Mouse (Mus musculus): ENCODE measurements at regions not wholly inside any gene's neighbourhood (a gene's known extent, or its start where the extent isn't known, plus 50 kb on each side); places are given as distances from the start of the nearest gene placed in this dataset.

GRCm38 (mm10) chr14:78203726-78204565 lies 103.9 kb downstream of the Tnfsf11 start:
- no peaks in the 10 kb centered on the region for H3K9me3 ChIP-seq (ENCODE audit: control insufficient read depth, insufficient read depth, low read depth, low read length)
- in situ Hi-C loops (cut with MboI; ENCODE audit: low sequenced_read_pairs in 2 of 2, unreplicated experiment in 2 of 2), result no loop called here
- H3K4me3 ChIP-seq (ENCODE audit: insufficient read depth in 1 of 2, low read depth in 1 of 2, low read length in 2 of 2, poor library complexity in 1 of 2, severe bottlenecking in 1 of 2), result peak overlapping the region in 1 of 2 experiments; percentile 65; a peak in 2 of 4 replicates
- H3K9ac ChIP-seq (ENCODE audit: insufficient read depth, low read depth, low read length, poor library complexity, severe bottlenecking), result no peak overlapping the region
- 0 out of 4 replicates have a peak, but pooled peaks cover 0 to 2% of the 10 kb centered on the region in 2 experiments for H3K4me1 ChIP-seq (ENCODE audit: control insufficient read depth in 2 of 2, insufficient read depth in 2 of 2, low read length in 2 of 2, poor library complexity in 1 of 2)
- TF ChIP-seq HCFC1 (IDR thresholded peaks at IDR 0.05; ENCODE audit: borderline replicate concordance, insufficient read depth, low read length) (peak; percentile 86), CHD2 (IDR thresholded peaks at IDR 0.05; ENCODE audit: low read depth, low read length) (no peak)
- peak; percentile 47 for DNase-seq (ENCODE audit: low read depth, low spot score)
- H3K36me3 ChIP-seq (ENCODE audit: control insufficient read depth, insufficient read depth, low read length, poor library complexity, severe bottlenecking), result no peaks in the 10 kb centered on the region
- no peak overlapping the region for H3K27ac ChIP-seq (ENCODE audit: insufficient read depth, low read depth, low read length, poor library complexity, severe bottlenecking)

GRCm38 (mm10) chr14:78202781-78203180 lies 105.1 kb downstream of the Tnfsf11 start:
- in situ Hi-C loops (cut with MboI; ENCODE audit: low sequenced_read_pairs in 2 of 2, unreplicated experiment in 2 of 2), result no loop called here
- Histone ChIP-seq H3K9me3 (ENCODE audit: control insufficient read depth, insufficient read depth, low read depth, low read length) (no peaks in the 10 kb centered on the region), H3K27ac (ENCODE audit: insufficient read depth, low read depth, low read length, poor library complexity, severe bottlenecking) (no peak overlapping the region), H3K9ac (ENCODE audit: insufficient read depth, low read depth, low read length, poor library complexity, severe bottlenecking) (no peak overlapping the region), H3K4me1 (ENCODE audit: control insufficient read depth in 2 of 2, insufficient read depth in 2 of 2, low read length in 2 of 2, poor library complexity in 1 of 2) (0 out of 4 replicates have a peak, but pooled peaks cover 0 to under 1% of the 10 kb centered on the region in 2 experiments), H3K4me3 (ENCODE audit: insufficient read depth in 1 of 2, low read depth in 1 of 2, low read length in 2 of 2, poor library complexity in 1 of 2, severe bottlenecking in 1 of 2) (no peak overlapping the region), H3K36me3 (ENCODE audit: control insufficient read depth, insufficient read depth, low read length, poor library complexity, severe bottlenecking) (no peaks in the 10 kb centered on the region)
- TF ChIP-seq MAFK (IDR thresholded peaks at IDR 0.05; ENCODE audit: insufficient read depth, low read depth, low read length) (no peak), ZC3H11A (IDR thresholded peaks at IDR 0.05; ENCODE audit: borderline replicate concordance, low read depth, low read length) (no peak), ZNF384 (IDR thresholded peaks at IDR 0.05; ENCODE audit: low read depth, low read length) (no peak), CHD2 (IDR thresholded peaks at IDR 0.05; ENCODE audit: low read depth, low read length) (no peak), HCFC1 (IDR thresholded peaks at IDR 0.05; ENCODE audit: borderline replicate concordance, insufficient read depth, low read length) (no peak)
- no peak for DNase-seq (ENCODE audit: low read depth, low spot score)

GRCm38 (mm10) chr14:78197483-78197882 lies 108.7 kb upstream of the Fam216b start:
- in situ Hi-C loops (cut with MboI; ENCODE audit: low sequenced_read_pairs in 2 of 2, unreplicated experiment in 2 of 2), result no loop called here
- Histone ChIP-seq H3K27ac (ENCODE audit: insufficient read depth, low read depth, low read length, poor library complexity, severe bottlenecking) (no peak overlapping the region), H3K9ac (ENCODE audit: insufficient read depth, low read depth, low read length, poor library complexity, severe bottlenecking) (no peak overlapping the region), H3K4me1 (ENCODE audit: control insufficient read depth in 2 of 2, insufficient read depth in 2 of 2, low read length in 2 of 2, poor library complexity in 1 of 2) (0 out of 4 replicates have a peak, but pooled peaks cover 0 to 2% of the 10 kb centered on the region in 2 experiments), H3K9me3 (ENCODE audit: control insufficient read depth, insufficient read depth, low read depth, low read length) (no peaks in the 10 kb centered on the region), H3K36me3 (ENCODE audit: control insufficient read depth, insufficient read depth, low read length, poor library complexity, severe bottlenecking) (no peaks in the 10 kb centered on the region), H3K4me3 (ENCODE audit: insufficient read depth in 1 of 2, low read depth in 1 of 2, low read length in 2 of 2, poor library complexity in 1 of 2, severe bottlenecking in 1 of 2) (no peak overlapping the region)
- TF ChIP-seq HCFC1 (IDR thresholded peaks at IDR 0.05; ENCODE audit: borderline replicate concordance, insufficient read depth, low read length) (no peak), ZNF384 (IDR thresholded peaks at IDR 0.05; ENCODE audit: low read depth, low read length) (no peak)
- DNase-seq (ENCODE audit: low read depth, low spot score), result no peak

GRCm38 (mm10) chr14:78179576-78179975 lies 90.8 kb upstream of the Fam216b start:
- no peak overlapping the region for H3K27ac ChIP-seq (ENCODE audit: insufficient read depth, low read depth, low read length, poor library complexity, severe bottlenecking)
- in situ Hi-C loops (cut with MboI; ENCODE audit: low sequenced_read_pairs in 2 of 2, unreplicated experiment in 2 of 2), result no loop called here
- TF ChIP-seq ZC3H11A (IDR thresholded peaks at IDR 0.05; ENCODE audit: borderline replicate concordance, low read depth, low read length), result no peak
- TF ChIP-seq ZNF384 (IDR thresholded peaks at IDR 0.05; ENCODE audit: low read depth, low read length), result no peak
- no peak for TF ChIP-seq MAFK (IDR thresholded peaks at IDR 0.05; ENCODE audit: insufficient read depth, low read depth, low read length)
- no peak for TF ChIP-seq CHD2 (IDR thresholded peaks at IDR 0.05; ENCODE audit: low read depth, low read length)
- no peak for TF ChIP-seq HCFC1 (IDR thresholded peaks at IDR 0.05; ENCODE audit: borderline replicate concordance, insufficient read depth, low read length)
- no peaks in the 10 kb centered on the region for H3K9me3 ChIP-seq (ENCODE audit: control insufficient read depth, insufficient read depth, low read depth, low read length)
- DNase-seq (ENCODE audit: low read depth, low spot score), result no peak
- no peaks in the 10 kb centered on the region for H3K36me3 ChIP-seq (ENCODE audit: control insufficient read depth, insufficient read depth, low read length, poor library complexity, severe bottlenecking)
- H3K4me1 ChIP-seq (ENCODE audit: control insufficient read depth in 2 of 2, insufficient read depth in 2 of 2, low read length in 2 of 2, poor library complexity in 1 of 2), result no peaks in the 10 kb centered on the region
- no peak overlapping the region for H3K9ac ChIP-seq (ENCODE audit: insufficient read depth, low read depth, low read length, poor library complexity, severe bottlenecking)
- no peak overlapping the region for H3K4me3 ChIP-seq (ENCODE audit: insufficient read depth in 1 of 2, low read depth in 1 of 2, low read length in 2 of 2, poor library complexity in 1 of 2, severe bottlenecking in 1 of 2)

Measured in ES-E14 (cell line).